Mouse (Mus musculus) brain, embryonic 18.5 days (tissue): ENCODE measurements around the gene Jph3.

Source experiments
- DNase-seq: peaks from one replicate; pipeline ENCODE4 v3.0.0-alpha.2; 2012; ENCODE audit warnings: low read depth, low spot score

The Jph3 gene

DNA sequence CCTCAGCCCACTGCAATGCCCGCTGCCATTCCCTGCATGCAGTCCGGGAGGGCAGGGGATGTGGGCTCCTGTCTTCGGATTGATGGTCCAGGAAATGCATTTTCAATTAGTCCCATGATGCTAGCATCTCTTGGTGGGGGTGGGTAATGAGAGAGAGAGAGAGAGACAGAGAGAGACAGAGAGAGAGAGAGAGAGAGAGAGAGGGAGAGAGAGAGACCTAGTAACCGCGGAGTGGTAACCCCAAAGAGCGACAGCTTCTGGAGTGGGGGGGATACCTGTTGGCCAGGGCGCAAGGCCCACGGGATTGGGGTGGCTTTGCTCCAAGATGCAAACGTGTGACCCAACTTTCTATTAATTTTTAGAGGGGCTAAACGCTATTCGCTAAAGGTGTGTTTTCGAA lies at the start of gene Jph3:
Gene Jph3 (plus strand): TSS at position 301 of the 400 bp plus-strand sequence.
- no peak for DNase-seq

- DNase-seq: no peak
Observed at GRCm38 (mm10) chr8:121680896-121681295, 48.5 kb upstream of the Jph3 start.

DNA sequence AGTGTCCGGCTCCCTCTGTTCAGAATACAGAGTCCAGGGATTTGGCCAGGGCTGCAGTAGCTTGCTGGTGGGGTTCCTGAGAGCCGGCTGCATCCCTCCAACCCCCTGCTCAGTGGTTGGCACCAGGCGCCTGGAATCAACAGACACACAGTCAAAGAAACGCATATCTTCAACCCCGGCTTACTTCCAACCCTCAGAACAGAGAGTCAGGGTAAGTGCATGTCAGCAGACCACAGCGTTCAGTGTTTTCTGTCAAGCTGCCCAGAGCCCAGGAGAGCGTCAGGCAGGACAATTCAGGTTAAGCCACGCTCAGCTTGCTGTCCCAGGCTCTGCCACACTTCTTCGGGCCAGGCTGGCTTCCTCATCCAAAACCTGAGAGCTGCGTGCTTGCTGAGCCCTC lies 48.0 kb upstream of the Jph3 start:
- no peak for DNase-seq

GRCm38 (mm10) chr8:121683083-121683832 lies 46.2 kb upstream of the Jph3 start:
- DNase-seq: no peak

DNA sequence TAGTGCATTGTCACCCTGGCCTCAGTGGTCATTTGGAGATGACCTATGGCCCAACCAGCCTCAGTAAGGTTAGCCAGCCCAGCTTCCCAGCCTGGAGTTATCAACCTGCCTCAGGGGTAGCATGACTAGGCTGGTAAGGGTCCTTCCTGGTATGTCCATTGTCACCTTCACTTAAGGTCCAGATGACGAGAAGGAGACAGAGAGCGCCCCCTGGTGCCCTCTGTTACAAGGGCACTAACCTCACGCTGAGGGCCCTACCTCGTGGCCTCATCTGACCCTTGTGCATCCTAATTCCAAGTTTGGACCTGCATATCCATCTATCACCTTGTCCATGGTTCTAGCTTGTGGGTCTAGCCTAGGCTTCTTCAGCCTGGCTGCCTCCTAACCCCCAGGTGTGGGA lies 44.0 kb upstream of the Jph3 start:
- no peak for DNase-seq

DNA sequence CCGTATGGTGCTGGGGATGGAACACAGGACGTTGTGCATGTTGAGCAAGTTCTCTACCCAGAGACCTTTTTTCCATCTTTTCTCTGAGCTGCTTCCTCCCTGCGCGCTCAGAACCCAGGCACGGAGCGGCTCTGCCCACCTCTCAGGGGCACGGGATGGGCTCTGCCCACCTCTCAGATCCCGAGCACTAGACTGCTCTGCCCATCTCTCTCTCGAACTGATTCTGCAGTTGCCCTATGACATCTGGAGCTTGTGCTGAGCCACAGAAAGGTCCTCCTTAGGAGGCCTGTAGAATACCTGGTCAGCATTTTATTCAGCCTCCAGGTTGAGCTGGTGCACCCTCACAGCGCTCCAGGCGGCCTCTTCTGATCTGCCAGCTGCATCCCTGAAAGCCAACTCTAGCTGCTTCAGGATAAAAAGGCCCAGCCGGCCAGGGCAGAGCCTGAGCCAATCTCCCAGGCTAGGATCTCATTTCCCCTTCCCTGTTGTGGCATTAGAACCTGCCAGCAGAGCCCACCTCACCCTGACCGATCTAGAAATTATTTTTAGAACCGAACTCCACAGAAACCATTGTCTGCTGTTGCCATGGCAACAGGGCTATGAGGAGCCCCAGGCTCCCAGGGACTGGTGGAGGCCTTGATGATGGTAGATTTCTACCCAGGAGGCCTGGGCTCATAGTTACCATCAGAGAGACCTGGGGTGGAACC lies 41.8 kb upstream of the Jph3 start:
- DNase-seq: peak; percentile 77

DNA sequence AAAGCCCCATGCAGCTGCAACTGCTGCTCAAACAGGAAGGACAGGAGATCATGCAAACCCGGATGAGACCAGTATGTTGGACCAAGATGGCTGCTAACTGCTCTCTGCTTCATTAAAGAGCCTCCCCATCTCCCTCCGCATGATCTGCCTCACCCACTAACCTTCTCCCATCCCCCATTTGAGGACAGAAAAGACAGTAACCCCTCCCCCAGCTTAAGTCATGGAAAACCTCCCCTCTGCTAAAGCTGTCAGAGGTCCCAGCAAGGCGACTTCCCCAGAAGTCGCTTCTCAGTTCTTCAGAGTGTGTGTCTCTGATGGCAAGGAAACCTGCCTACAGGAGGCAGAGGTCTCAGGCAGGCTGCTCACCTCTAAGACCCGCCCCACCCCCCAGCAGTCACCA lies 40.9 kb upstream of the Jph3 start:
- no peak for DNase-seq

GRCm38 (mm10) chr8:121694453-121694852 lies 35.0 kb upstream of the Jph3 start:
- no peak for DNase-seq

GRCm38 (mm10) chr8:121695585-121696184 lies 33.7 kb upstream of the Jph3 start:
- DNase-seq: no peak

- peak; percentile 51 for DNase-seq
Observed at GRCm38 (mm10) chr8:121697735-121698614, 31.4 kb upstream of the Jph3 start.

- no peak for DNase-seq
Observed at GRCm38 (mm10) chr8:121698615-121699101, 30.8 kb upstream of the Jph3 start.

- no peak for DNase-seq
Observed at GRCm38 (mm10) chr8:121699936-121700335, 29.5 kb upstream of the Jph3 start.

DNA sequence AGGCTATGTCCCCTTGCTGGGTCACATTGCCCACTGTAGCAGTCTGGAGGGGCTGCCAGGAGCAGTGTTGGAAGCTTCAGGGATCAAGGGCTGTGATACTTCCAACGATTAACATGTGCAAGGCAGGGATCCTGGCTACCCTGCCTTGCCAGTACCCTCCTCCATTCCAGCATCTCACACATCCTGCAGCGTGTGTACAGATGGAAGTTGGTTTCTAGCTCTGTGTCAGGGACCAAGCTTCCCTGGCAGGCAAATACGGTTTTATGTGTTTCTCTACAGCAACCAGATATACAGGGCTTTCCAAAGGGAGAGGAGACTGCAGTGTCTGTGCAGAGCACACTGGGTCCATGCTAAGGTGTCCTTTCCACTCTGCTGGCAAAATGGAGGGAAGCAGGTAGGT lies 24.2 kb upstream of the Jph3 start:
- DNase-seq: no peak

DNA sequence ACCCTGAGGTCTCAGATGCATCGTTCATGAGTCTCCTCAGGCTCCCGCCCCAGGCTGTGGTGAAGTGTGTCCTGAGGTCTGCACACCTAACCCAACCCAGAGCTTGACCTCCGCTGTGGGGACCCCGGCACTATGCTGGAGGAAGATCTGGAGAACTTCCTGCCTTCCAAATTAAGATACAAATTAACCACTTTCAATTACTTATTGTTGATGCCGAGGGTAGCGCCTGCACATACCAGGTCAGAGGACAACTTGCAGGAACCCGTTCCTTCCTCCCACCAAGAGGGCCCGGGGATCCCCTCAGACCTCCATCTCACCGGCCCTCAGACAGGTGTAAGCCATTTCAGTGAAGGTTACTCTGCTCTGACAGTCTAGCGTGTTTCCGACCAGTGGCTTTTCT lies 22.5 kb upstream of the Jph3 start:
- no peak for DNase-seq

GRCm38 (mm10) chr8:121708406-121708805 lies 21.0 kb upstream of the Jph3 start:
- no peak for DNase-seq

DNA sequence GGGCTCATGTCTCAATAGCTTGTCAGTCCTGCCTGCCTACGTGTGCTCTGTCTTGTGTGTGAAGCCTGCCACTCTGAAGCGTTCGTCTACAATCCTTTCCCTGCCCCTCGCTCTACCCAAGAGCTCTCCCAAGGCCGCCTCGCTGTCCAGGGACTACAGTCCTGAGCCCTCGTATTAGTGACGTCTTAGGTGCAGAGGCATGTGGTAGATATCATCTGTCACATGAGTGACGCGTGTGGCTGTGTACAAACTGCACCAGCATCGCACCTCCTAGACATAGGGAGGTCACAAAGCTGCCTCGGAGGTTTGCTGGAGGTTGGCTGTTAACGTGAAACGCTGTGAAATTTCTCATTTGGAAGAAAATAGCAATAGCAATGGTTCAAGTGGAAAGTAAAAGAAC lies 11.9 kb upstream of the Jph3 start:
- DNase-seq: no peak

GRCm38 (mm10) chr8:121717982-121718425 lies 11.4 kb upstream of the Jph3 start:
- DNase-seq: peak; percentile 84

GRCm38 (mm10) chr8:121718925-121719324 lies 10.5 kb upstream of the Jph3 start:
- DNase-seq: no peak

- DNase-seq: no peak
Observed at GRCm38 (mm10) chr8:121721072-121721471, 8.4 kb upstream of the Jph3 start.

DNA sequence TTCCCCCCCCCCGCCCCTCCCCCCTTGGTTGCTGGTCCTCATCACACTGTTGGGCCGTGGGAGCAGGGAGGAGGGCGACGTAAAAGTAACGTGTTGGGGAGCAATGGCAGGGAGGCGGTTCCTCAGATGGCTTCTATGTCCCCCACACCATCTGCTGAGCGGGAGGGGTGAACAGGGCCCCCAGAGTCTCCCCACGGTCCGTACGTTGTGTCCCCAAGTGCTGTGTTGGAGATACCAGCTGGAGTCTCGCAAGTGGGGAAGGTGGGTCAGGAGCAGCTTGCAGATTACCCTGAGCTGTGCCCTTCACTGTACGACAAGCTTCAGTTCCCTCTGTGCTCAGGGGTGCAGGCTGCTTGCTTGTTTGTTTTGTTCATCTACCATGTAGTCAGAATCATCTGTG lies 5.6 kb upstream of the Jph3 start:
- DNase-seq: no peak

GRCm38 (mm10) chr8:121727164-121727563 lies 2.3 kb upstream of the Jph3 start:
- DNase-seq: no peak

GRCm38 (mm10) chr8:121729754-121730153 lies 331 bp downstream of the Jph3 start:
- DNase-seq: no peak
